Mouse (Mus musculus): ENCODE results near the gene Iqschfp.

GRCm38 (mm10) chr3:68623036-68623435 lies 731.0 kb downstream of the Iqschfp start:
- no peak for TF ChIP-seq CTCF (IDR thresholded peaks at IDR 0.05; ENCODE audit: borderline replicate concordance, control insufficient read depth, extremely low read depth, insufficient read depth, low read length, poor library complexity)
- TF ChIP-seq POLR2A (IDR thresholded peaks at IDR 0.05; ENCODE audit: control insufficient read depth, extremely low read depth, insufficient read depth, low read length, poor library complexity) = no peak

Data from thymus, adult 2 months (tissue).